Mouse (Mus musculus) right cerebral cortex, postnatal 14 days (tissue): ENCODE measurements around the gene N4bp2l1.
A peak's percentile ranks its signal among the peaks of the same experiment; 100 is the strongest.

ENCODE experiments used
- DNase-seq: peaks from one replicate; pipeline ENCODE4 v3.0.0; 2022

Gene N4bp2l1

DNA sequence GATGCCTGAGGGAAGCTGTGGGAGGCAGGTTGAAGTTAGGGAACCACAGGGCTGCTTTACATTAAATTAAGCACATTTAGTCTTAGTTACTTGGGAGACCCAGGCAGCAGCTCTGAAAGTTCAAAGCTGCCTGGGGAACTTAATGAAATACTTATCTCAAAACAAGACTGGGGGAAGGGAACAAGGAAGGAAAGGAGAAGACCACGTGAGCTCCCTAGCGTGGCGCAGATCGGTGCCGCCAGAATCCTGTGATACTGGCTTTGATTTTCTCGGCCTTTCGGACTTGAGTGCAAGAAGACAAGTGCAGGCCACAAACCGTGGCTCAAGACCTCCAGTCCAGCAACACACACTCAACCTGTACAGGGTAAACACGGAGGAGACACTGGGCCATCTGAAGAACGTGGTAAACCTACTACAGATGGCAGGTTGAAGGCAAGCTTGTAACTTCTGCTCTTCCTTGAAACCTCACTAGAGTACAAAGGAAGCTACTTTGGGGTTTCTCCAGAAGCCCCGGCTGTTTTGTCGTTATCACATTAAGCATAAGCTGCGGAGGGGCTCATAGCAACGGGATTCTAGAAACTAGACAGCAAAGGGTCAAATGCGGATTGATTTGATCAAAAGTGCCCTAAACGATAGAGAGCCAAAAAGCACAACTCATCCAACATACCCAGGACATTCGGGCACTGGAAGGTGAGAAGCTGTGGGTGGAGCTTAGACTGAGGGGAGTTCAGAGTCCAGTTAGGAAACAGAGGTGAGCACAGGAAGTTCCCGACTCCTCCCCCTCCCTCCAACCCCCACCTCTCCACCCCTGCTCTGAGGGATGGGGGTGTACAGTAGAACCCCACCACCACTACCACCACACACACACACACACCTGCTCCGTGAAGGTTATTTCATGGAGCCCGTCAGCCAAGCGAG is 1.5 kb upstream of the N4bp2l1 start:
- no peak for DNase-seq

DNA sequence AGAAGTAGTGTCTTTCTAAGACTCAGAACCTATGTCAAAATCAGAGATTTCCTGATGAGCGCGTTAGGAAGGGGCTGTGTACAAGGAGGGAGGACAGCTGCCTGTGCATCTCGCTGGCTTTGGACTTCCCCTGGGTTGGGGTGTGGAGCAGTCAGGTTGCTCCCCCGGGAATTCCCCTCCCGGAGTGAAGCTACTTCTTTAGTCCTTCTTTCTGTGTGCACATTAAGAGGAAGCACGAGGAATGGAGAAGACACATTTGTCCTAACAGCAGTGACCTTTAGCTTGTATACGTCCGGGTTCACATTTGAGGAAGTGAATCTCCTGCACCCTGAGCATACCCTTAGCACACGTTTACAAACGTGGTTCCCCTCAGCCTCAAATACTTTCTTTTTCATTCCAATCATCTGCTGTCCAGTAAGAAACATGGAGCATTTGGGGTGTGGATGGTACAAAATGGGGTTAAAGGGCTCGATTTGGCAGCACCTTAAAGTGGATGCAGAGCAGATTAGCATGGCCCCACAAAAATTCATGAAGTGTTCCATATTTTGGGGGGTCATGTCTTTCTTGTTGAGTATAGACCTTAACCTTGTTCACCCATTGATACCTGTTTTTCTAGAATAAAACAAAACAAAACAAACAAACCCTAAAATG is 1.5 kb downstream of the N4bp2l1 start:
- no peak for DNase-seq

DNA sequence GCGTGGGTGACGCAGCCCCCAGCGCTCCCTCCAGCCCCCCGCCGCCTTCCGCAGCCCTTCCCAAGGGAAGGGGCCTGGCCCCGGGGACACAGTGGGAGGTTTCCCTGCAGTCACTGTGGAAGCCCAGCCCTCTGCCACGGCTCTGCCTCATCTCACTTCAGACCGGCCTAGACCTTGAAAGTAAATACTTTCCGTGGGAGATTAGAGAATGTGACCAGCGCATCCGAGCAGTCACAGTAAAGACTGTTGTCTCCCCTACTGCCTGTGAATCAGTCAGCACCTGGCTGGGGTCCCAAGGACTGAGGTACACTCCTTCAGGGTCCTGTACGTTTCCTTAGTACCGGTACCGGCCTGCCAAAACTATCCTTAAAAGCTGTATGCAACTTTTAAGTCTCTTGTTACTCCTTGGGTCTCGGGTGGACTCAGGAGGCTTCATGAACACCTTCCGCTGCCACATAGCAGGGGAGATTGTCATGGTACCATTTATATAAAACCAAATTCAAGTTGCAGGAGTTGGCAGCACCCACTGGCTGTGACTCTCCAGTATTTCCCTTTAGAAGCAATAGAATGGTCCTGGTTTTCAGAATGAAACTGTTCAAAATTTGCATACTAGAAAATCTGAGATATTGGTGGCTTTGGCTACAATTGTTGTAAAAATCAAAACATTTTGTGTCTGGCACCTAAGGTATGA is 2.2 kb downstream of the N4bp2l1 start:
- DNase-seq, result no peak

DNA sequence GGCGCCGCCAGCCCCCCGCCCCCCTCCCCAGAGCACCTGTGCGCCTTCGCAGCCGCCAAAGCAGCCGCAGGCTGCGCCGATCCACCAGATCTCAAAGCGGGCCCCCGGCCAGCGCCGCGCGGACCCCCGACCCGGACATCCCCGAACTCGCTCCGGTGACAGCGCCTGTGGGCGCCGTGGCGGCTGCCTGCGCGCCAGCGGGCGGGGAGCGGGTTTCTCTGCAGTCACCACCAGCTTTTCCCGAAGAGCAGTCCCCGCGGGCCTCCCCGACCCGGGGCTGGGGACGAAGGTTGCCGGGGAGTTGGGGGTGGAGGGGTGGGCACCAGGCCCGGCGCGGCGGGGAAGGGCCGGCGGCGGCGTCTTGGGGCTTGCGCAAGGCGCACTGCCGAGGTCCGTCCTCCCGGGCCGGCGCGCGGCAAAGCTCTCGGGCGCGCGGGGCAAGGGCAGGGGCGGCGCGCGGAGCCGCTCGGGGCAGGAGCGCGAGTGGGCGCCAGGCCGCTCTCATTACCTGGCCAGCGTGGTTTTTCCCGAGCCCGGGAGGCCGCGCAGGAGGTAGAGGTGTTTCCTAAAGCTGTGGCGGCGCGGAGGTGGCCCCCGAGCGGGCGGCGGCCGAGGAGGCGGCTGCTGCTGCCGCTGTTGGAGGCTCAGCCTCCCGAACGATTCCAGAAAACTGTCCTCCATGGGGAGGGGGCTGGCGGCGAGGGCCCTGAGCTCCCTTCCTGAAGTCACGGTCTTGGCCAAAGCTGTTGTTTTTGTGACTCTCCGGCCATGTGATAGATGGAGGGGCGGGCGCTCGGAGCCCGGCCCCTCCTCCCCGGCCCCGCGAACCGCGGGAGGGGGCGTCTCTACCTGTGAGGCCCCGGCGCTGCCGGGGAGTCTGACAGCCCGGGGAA is 3.0 kb downstream of the N4bp2l1 start:
- peak; percentile 66 for DNase-seq

DNA sequence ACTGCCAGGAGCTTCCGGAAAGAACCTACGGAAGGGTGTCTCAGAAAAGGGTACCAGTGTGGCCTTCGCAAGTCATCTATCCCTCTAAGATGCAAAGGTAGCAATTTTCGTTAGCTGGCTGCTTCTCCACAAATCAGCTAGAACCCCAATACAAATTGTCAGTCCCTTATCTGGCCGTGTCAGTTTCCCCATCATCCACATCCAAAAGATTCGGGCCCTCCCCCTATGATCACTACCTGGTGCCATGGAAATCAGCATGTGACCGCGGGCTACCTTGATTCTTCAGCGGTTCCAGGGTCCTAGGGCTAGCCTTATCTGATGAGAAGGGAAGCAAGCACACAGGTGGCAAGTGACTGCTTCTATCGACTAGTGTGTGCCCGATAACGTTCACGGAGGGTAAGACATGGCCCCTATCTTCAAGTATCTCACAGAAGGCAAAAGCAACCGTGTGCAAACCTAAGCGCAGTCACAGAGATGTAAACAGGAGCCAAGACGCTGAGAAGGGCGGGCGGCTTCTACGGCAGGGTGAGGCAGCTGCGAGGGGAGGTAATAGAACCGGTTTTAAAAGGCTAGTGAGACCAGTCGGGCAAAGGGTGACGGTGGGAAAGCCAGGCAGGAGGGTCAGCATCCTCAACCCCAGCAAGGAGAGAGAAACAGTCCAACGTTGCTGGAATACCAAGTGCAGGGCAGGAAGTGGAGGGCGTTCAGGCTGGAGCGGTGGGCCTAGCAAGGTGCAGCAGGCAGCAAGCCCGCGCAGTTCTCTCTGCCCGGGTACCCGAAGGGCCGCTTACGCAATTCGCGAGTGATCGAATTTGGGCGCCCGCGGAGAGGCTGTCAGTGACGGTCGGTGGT is 3.9 kb downstream of the N4bp2l1 start:
- DNase-seq, result no peak

DNA sequence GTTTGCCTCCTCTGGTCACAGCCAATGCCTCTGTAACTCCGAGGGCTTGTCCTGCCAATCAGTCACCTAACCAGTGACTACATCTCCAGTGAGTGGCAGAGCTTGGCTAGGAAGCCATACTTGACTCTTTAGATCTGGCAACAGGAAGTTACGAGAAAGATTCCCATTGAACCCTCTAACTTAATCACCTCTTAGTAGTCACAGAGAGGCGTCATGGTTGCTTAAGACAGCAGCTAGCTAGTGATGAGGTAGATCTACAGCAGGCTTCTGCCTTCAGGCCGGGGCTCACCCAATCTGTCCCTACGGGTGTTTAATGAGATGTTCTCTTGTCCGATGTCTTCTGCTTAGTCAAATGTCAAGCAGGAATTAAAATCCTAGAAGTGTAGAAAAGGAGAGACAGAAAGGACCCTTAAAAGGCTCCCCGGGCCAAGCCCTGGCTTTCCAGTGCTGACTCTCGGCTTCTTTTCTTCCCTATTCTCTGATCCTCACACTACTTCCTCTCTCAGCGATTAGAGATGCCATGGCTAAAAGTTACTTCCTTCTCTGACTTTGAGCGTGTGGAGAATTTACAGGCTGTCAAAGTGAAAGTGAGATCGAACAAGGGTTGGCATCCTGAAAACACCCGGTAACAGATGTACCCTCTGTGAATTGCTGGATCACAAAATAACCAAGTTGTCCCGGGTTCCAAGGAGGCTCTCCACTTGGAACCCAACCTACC is 4.6 kb downstream of the N4bp2l1 start:
- no peak for DNase-seq

DNA sequence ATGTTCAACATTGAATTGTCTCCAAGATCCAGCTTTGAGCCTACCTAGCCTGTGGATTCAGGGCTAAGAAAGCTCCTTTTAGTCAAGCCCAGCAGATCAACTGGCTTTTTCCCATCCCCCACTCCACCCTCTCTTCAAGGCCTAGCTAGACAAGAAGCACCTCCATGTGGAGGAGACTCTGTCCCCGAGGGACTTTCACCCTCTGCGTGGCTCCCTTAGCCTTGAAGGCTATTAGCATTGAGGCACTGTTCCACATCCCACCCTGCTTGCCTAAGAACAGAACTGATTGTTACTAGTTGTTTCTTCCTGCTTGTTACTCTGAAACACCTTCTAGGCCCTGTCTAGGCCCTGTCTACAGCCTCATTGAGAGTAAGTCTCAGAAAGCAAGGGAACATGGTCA is 7.0 kb downstream of the N4bp2l1 start:
- DNase-seq, result no peak

DNA sequence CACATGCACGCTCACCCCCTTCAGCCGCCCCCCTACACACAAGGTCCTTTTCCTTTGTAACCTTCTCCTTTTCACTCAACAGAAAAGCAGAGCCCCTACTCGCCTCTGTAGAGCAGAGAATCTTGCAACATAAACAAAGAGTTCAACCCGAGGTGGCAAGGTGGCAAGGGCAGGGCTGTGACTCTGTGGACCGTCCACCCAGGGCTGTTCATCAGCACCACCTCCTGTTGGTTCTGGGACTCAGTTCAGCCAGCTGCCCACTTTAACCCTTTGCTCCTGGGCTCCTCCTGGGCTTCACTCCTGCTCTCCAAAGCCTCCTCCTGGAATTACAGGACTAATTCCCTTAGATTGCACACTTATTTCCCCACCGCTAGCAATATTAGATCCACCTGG is 12.7 kb downstream of the N4bp2l1 start:
- no peak for DNase-seq

DNA sequence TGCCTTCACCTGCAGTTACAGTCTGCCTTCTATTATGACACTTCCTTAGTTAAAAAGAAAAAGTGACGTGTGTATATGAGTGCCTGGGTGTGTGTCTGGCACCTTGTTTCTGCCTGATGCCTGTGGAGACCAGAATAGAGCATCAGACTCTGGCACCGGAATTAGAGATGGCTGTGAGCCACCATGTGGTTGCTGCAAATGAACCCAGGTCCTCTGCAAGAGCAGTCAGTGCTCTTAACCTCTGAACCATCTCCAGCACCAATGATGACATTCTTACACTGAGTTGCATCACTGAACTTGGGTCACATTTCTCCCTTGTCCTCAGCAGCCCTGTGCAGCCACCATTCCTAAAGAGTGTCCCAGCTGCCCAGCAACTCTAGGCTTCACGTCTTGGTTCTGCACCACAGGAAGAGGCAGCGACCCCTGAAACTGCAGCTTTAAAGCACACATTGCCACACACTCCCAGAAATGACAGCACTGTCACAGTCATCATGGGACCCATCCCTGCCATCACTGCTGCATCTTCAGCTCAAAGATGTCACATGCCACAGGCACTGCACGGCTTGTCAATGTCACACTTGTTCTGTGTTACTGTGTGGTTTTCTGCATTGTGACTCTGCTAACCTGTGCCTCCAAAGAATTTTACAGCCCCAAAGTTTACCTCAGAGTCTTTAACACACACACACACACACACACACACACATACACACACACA is 13.2 kb downstream of the N4bp2l1 start:
- DNase-seq, result no peak

GRCm38 (mm10) chr5:150583181-150583580 is 13.8 kb downstream of the N4bp2l1 start:
- no peak for DNase-seq

GRCm38 (mm10) chr5:150581180-150581579 is 15.8 kb downstream of the N4bp2l1 start:
- DNase-seq, result no peak

DNA sequence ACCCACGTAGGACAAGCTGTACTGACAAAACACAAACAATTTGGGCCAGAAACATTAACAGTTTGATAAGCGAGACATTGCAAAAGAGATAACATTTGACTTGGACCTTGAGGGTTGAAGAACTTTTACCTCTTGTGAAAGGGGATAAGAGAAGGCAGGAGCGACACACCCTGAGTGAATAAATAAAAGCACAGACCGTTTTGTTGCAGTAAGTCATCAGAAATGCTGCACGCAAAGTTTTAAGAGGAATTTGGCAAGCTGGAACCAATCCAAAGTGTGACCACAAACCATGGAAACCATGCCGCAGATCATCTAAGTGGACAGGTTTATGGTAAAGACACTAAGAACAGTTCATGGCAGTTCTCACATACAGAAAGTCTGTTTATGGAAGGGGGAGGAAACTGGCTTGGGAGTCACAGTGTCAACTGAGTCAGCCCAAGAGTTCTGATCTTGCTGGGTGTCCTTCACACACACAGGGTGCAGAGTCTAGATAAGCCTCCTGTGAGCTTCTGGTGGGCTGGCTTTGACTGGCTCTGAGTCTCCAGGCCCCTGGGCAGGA is 18.3 kb downstream of the N4bp2l1 start:
- DNase-seq, result no peak

DNA sequence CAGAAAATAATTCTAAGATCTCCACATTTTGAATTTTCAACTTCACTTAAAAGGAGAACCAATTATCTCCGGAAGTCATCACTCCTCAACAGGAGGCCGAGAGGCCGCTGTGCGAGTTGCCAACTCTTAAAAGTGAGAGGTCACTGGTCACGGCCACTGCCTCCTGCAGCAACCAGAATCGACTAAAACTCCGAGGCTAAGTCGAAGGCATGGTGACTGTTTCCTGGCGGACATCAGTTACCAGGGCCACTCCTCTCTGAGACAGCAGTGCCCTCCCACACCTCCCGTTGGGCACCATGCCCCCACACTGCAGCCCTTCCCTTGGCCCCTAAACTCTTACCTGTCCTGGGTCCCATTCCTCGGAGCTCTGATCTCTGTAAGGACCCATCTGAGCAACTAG is 20.2 kb downstream of the N4bp2l1 start:
- DNase-seq, result no peak

GRCm38 (mm10) chr5:150574885-150575284 is 22.1 kb downstream of the N4bp2l1 start:
- no peak for DNase-seq

DNA sequence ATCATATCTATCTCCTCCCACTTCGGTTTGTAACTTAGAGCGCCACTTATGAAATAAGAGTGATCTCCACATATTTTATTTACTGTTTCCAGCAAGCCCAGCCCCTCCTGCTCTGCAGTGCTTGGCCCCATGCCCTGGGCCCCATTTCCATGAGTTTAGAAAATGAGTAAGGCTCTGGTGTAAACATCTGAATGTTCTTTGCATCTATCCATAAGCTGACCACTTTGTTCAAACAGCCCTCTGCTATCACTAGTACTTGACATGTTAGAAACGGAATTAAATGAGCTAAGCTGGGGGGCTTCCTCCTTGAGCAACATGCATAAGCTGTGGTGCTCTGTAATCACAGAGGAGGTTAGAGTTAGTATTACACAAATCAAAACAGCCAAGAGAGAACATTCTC is 22.6 kb downstream of the N4bp2l1 start:
- no peak for DNase-seq

GRCm38 (mm10) chr5:150570496-150571219 is 26.3 kb downstream of the N4bp2l1 start:
- DNase-seq, result no peak

DNA sequence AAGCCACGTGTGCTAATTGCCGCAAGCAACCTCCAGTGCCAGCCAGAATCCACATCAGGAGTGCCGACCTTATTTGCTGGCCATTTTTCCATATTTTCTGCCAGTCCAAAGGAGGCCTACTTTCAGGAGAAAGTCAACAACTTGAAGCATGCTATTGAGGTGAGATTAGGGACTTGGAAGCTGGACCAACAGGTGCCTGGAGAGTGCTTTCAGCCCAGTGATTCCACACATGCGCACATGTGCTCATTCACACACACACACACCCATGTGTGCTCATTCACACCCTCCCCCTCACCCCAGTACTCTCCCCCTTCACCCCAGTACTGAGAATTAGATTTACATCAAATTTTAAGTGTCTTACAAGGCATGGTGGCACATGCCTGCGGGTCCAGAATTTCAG is 30.0 kb downstream of the N4bp2l1 start:
- no peak for DNase-seq

- no peak for DNase-seq
Observed at GRCm38 (mm10) chr5:150566226-150566625, 30.8 kb downstream of the N4bp2l1 start.

GRCm38 (mm10) chr5:150564426-150564825 is 32.6 kb downstream of the N4bp2l1 start:
- no peak for DNase-seq
